Mouse (Mus musculus) skeletal muscle tissue, adult 2 months (tissue): ENCODE measurements around the gene Ppargc1a.

Source experiments
- DNase-seq: peaks from one replicate; pipeline ENCODE4 v3.0.0-alpha.2; 2012; ENCODE audit warnings: low read depth, low spot score

The Ppargc1a gene

GRCm38 (mm10) chr5:51504654-51505053 lies 62.9 kb downstream of the Ppargc1a start:
- DNase-seq: no peak

- DNase-seq: no peak
Measured at GRCm38 (mm10) chr5:51497910-51498517, 69.5 kb downstream of the Ppargc1a start.

GRCm38 (mm10) chr5:51495446-51495845 lies 72.1 kb downstream of the Ppargc1a start:
- DNase-seq: no peak

- DNase-seq: no peak
Measured at GRCm38 (mm10) chr5:51494358-51494876, 73.1 kb downstream of the Ppargc1a start.

GRCm38 (mm10) chr5:51483768-51484167 lies 83.8 kb downstream of the Ppargc1a start:
- no peak for DNase-seq

GRCm38 (mm10) chr5:51479859-51480258 lies 87.7 kb downstream of the Ppargc1a start:
- no peak for DNase-seq

GRCm38 (mm10) chr5:51479456-51479855 lies 88.1 kb downstream of the Ppargc1a start:
- DNase-seq: no peak

GRCm38 (mm10) chr5:51478319-51478994 lies 89.1 kb downstream of the Ppargc1a start:
- no peak for DNase-seq

GRCm38 (mm10) chr5:51477140-51477539 lies 90.4 kb downstream of the Ppargc1a start:
- DNase-seq: no peak

- DNase-seq: no peak
Measured at GRCm38 (mm10) chr5:51475034-51475541, 92.4 kb downstream of the Ppargc1a start.

GRCm38 (mm10) chr5:51471614-51472013 lies 95.9 kb downstream of the Ppargc1a start:
- DNase-seq: no peak

- no peak for DNase-seq
Measured at GRCm38 (mm10) chr5:51466036-51466435, 101.5 kb downstream of the Ppargc1a start.

- no peak for DNase-seq
Measured at GRCm38 (mm10) chr5:51452033-51452432, 115.5 kb downstream of the Ppargc1a start.

GRCm38 (mm10) chr5:51447631-51448030 lies 119.9 kb downstream of the Ppargc1a start:
- no peak for DNase-seq

- no peak for DNase-seq
Measured at GRCm38 (mm10) chr5:51446299-51447090, 121.0 kb downstream of the Ppargc1a start.

- no peak for DNase-seq
Measured at GRCm38 (mm10) chr5:51445726-51446125, 121.8 kb downstream of the Ppargc1a start.

- DNase-seq: peak; percentile 21
Measured at GRCm38 (mm10) chr5:51439773-51440172, 127.8 kb downstream of the Ppargc1a start.

- no peak for DNase-seq
Measured at GRCm38 (mm10) chr5:51433905-51434304, 133.6 kb downstream of the Ppargc1a start.

- no peak for DNase-seq
Measured at GRCm38 (mm10) chr5:51432532-51432931, 135.0 kb downstream of the Ppargc1a start.

- no peak for DNase-seq
Measured at GRCm38 (mm10) chr5:51432031-51432430, 135.5 kb downstream of the Ppargc1a start.

GRCm38 (mm10) chr5:51426406-51426805 lies 141.1 kb downstream of the Ppargc1a start:
- no peak for DNase-seq

- DNase-seq: no peak
Measured at GRCm38 (mm10) chr5:51416377-51416776, 151.1 kb downstream of the Ppargc1a start.
